Mouse (Mus musculus): ENCODE measurements around the gene Gm20388. TPM values are rescaled to one million over a fixed set of nuclear protein-coding genes. Genes with fewer than 3 reads are reported as not detected.
A peak's percentile ranks its signal among the peaks of the same experiment; 100 is the strongest.

The Gm20388 gene
- polyA plus RNA-seq, 1 experiment: not detected

DNA sequence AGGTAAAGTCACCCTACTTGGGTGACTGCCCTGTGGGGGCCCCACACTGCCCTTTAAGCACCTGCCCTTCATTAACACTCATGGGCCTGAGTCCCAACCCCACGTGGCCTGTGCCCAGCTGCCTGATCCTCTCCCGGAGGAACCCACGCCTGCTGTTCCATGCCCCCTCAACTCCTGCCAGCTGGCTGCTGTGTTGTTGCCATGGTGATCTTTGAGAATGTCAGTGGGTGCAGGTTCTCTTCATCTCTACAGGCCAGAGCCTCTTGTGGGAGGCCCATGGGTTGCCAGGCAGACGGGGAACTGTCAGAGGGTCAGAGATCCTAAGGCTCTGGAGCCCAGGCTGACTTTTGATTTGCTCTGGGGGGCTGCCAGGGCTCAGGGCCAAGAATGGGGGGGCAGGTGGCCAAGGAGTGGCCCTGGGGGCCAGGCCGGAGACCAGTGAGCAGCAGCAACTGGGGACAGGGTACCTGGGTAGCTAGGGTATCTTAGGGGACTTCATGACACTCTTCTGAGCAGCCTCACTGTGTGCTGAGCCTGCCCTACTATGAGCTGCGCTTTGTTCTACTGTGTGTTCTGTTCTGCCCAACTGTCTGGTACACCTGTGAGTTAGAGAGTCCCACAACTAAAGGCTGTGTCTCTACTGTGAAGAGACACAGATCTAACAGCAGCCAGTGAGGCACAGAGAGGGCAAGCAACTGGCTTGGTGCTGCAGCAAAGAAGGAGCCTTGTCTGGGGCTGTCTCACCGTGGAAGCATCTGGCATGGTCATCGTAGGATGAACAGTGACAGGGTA lies 381.9 kb downstream of the Gm20388 start:
- WGBS: 31% methylated on average over 8 of the region's 8 CpGs
- Histone ChIP-seq H3K4me3 (ENCODE audit: insufficient read depth, low read depth, low read length) (no peak overlapping the region), H3K4me1 (ENCODE audit: control insufficient read depth, insufficient read depth, low read length) (peaks cover 88% of the 10 kb centered on the region), H3K27ac (ENCODE audit: insufficient read depth, low read depth, low read length) (peak overlapping the region; percentile 84)
- TF ChIP-seq POLR2A (IDR thresholded peaks at IDR 0.05; ENCODE audit: insufficient read depth, low read depth, low read length): 0 out of 2 replicates have a peak, but pooled peaks have one; percentile 9
- no peak for TF ChIP-seq CTCF (IDR thresholded peaks at IDR 0.05; ENCODE audit: insufficient read depth, low read depth, low read length)

DNA sequence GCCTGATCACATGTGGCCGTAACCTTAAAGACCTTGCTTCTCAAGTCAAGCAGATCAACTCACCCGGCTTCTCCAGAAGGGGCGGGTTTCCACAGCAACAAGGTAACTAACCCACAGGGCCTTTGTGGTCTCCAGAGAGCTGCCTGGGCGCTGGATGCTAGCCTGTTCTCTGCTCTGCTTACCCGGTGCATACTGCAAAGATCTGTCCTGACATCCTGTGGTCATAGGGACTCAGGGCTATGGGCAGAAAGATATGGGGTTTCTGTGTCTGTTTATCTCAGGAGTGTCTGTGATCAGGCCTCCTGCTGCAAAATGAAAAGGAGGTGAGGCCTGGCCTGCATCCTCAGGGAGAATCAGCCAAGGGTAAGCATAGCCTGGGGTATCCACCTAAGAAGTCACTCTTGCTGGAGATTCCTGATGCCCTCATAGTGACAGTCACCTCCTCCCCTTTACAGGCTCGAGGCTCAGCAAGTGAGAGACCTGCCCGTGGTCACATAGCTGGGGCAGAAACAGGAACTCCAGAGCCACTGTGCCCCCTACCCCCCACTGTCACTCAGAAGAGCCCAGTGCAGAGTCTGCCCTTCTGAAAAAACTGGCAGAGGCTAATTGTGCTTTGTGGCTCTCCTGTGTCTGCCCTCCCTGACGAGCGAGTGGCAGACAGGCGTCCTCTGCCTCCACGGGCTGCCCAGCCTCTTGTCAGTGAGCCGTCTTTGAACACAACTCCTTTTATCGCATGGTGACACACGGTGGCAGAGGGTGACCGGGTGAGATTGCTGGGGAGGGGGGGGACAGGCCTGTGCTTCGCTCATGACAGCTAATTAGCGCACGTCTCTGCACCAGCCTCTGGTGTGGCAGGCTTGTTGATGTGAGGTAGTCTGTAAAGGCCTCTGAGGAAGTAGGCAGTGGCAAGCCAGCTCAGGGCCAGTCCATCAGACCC lies 383.0 kb downstream of the Gm20388 start:
- Histone ChIP-seq H3K27ac (ENCODE audit: insufficient read depth, low read depth, low read length) (peak overlapping the region; percentile 84), H3K4me1 (ENCODE audit: control insufficient read depth, insufficient read depth, low read length) (peaks cover 82% of the 10 kb centered on the region), H3K4me3 (ENCODE audit: insufficient read depth, low read depth, low read length) (no peak overlapping the region)
- 66% methylated on average over 18 of the region's 18 CpGs for WGBS
- no peak; the same call in 1 of the 2 replicates for TF ChIP-seq POLR2A (IDR thresholded peaks at IDR 0.05; ENCODE audit: insufficient read depth, low read depth, low read length)
- no peak for TF ChIP-seq CTCF (IDR thresholded peaks at IDR 0.05; ENCODE audit: insufficient read depth, low read depth, low read length)

DNA sequence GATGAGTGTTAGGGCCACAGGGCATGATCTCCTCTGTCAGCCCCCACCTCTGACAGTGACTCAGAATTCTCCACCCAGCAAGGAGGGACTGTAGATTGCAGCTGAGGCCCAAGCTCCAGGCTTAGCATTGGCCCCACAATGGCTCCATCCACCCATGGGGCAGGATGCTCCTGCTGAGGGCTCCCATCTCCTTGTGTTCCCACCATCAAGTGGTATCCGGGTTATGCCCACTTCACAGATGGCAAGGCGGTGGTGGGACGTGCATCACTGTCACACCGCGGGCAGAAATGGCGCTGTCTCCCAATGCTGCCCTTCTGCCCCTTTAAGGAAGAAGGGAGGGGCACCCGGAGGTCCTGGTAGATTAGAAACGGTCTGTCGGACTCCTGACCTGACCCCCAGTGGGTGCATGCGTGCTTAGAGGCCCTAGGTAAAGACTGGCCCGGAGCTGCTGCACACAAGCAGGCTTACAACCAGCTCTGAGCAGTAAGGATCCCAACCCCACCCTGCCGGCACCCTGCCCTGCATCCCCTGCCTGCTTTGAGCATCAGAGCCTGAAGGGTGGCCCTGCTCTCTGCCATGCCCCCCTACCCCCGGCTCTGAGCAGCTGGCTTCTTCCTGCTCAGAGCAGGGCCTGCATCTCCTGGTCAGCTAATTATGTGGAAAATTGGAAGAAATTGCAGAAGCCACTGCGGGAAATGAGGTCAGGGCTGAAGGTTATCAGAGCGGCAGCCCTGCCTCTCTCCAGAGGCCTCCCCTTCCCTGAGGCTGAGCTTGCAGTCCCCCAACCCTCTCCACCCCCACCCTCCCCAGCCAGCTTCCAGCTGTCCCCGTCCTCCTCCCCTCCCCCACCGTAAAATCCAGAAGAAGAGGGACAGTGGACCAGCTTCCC lies 384.6 kb downstream of the Gm20388 start:
- no peak overlapping the region for H3K4me3 ChIP-seq (ENCODE audit: insufficient read depth, low read depth, low read length)
- no peak for TF ChIP-seq POLR2A (IDR thresholded peaks at IDR 0.05; ENCODE audit: insufficient read depth, low read depth, low read length)
- no peak for TF ChIP-seq CTCF (IDR thresholded peaks at IDR 0.05; ENCODE audit: insufficient read depth, low read depth, low read length)
- H3K4me1 ChIP-seq (ENCODE audit: control insufficient read depth, insufficient read depth, low read length): peaks cover 80% of the 10 kb centered on the region
- H3K27ac ChIP-seq (ENCODE audit: insufficient read depth, low read depth, low read length): peak overlapping the region; percentile 53
- WGBS: 58% methylated on average over 16 of the region's 17 CpGs

DNA sequence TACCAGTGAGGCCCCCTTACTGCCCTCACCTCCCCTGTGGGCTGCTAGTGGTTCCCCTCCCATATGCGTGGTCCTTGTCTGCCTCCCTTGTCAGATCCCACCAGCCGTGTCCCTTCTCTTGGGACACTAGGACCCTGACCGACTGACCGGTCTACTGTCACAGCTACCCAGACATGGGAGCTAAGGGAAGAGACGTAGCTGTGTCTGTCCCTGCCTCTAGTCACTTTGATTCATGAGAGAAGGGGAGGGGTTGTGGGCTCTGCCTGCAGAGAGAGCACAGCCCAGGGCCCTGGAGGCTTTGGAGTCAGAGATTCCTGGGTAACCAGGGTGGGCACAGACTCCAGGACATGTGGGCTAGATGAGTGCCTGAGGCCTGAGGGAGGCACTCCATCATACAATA lies 386.4 kb downstream of the Gm20388 start:
- H3K4me3 ChIP-seq (ENCODE audit: insufficient read depth, low read depth, low read length): no peak overlapping the region
- peaks cover 75% of the 10 kb centered on the region for H3K4me1 ChIP-seq (ENCODE audit: control insufficient read depth, insufficient read depth, low read length)
- 68% methylated on average over 5 of the region's 5 CpGs for WGBS
- no peak for TF ChIP-seq CTCF (IDR thresholded peaks at IDR 0.05; ENCODE audit: insufficient read depth, low read depth, low read length)
- no peak for TF ChIP-seq POLR2A (IDR thresholded peaks at IDR 0.05; ENCODE audit: insufficient read depth, low read depth, low read length)
- H3K27ac ChIP-seq (ENCODE audit: insufficient read depth, low read depth, low read length): no peak overlapping the region

DNA sequence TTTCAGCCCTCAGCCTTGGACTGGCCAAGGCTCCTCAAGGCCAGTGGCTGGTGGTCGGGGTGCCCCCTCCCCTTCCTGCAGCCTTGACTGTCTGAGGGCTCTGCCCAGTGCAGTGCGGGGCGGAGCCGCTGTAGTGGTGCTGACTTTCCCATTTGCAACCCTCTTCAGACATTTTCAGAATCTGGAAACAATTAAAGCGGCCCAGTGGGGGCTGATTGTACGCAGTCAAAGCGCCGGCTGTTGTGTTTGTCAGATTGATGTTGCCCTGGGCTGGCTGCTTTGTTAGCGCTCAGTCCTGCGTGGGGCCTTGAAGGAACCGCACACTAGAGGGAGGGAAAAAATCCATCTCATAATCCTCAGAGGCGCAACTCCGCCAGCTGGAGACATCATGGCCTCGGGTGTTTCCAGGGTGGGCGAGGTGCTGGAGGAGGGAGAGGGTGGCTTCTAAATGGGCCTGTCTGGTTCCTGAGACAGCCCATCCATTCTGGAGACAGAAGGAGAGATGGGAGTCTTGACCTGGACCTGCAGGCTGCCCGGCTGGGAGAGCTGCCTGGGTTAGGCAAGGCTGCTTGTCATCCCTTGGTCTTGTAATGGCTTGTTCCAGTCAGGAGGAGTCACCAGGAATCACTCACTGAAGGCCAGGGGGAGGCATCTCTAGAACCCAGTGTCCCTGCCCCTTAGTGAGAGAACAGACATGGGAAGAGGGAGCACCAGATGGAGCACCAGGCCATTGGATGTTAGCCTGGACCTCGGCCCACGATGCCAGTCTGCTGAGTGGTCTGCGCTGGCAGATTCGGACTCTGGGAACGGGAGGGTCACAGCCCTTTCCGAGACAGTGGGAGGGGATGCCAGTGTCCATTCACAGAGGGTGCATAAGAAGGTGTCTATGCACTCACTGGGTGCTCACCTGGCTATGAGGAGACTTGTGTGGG lies 388.2 kb downstream of the Gm20388 start:
- no peak overlapping the region for H3K4me3 ChIP-seq (ENCODE audit: insufficient read depth, low read depth, low read length)
- peak overlapping the region; percentile 2; the same call in 1 of the 2 replicates for H3K27ac ChIP-seq (ENCODE audit: insufficient read depth, low read depth, low read length)
- WGBS: 53% methylated on average over 22 of the region's 22 CpGs
- TF ChIP-seq CTCF (IDR thresholded peaks at IDR 0.05; ENCODE audit: insufficient read depth, low read depth, low read length): no peak
- TF ChIP-seq POLR2A (IDR thresholded peaks at IDR 0.05; ENCODE audit: insufficient read depth, low read depth, low read length): no peak
- H3K4me1 ChIP-seq (ENCODE audit: control insufficient read depth, insufficient read depth, low read length): peaks cover 72% of the 10 kb centered on the region

DNA sequence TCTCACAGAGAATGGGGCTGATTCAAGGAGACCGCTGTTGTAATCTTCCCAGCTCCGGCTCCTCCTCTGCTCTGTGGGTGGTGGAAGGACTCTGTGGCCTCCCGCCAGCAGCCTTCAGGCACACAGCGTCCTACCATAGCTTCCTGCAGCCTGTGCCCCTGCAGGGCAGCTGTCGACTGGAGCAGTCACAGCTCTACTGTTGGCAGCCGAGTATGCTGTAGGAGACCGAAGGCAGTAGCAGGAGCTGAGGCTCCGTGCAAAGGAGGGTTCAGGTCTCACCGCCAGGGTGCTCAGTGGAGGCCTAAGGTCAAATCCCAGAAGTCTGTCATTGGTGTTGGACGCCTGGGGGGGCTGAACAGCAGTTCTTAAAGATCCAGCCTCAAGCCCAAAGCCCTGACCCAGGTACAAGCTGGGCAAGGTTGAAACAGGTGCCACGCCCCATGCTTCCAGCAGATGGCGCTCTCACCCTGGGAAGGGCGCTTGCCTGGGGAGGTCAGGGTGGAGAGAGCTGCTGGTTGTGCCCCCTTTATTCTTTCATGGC lies 390.0 kb downstream of the Gm20388 start:
- Histone ChIP-seq H3K27ac (ENCODE audit: insufficient read depth, low read depth, low read length) (peak overlapping the region; percentile 74), H3K4me1 (ENCODE audit: control insufficient read depth, insufficient read depth, low read length) (peaks cover 64% of the 10 kb centered on the region), H3K4me3 (ENCODE audit: insufficient read depth, low read depth, low read length) (no peak overlapping the region)
- 4% methylated on average over 13 of the region's 13 CpGs for WGBS
- TF ChIP-seq CTCF (IDR thresholded peaks at IDR 0.05; ENCODE audit: insufficient read depth, low read depth, low read length) (peak; percentile 98), POLR2A (IDR thresholded peaks at IDR 0.05; ENCODE audit: insufficient read depth, low read depth, low read length) (no peak)

DNA sequence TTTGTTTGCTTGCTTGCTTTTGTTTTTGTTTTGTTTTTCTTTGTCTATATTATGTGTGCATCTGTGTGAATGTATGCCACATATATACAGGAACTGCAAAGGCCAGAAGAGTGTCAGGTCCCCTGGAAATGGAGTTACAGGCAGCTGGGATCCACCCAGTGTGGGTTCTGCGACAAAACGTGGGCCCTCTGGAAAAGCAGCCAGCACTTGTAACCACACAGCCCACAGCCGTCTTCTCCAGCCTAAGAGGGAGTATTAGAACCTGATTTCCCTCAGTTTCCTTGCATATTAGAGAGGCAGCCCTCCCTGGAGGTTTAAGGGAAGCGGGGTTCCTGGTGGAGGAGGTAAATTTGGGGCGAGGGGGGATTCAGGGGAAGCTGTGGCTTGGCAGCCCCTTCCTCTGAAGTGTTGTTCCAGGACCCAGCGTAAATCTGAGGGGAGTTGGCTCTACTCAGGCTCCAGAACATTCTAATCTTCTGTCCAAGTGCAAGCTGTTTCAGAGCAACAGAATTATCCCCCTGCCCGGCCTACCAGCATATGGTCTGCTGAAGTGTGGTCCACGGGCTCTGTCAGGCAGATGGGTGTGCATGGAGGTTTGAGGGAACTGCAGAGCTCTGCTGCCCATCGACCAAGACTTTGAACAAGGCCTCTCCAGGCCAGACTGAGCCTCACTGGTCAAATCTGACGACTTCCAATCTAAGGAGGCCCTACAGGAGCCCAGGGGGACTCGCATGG lies 392.5 kb downstream of the Gm20388 start:
- Histone ChIP-seq H3K4me3 (ENCODE audit: insufficient read depth, low read depth, low read length) (no peak overlapping the region), H3K27ac (ENCODE audit: insufficient read depth, low read depth, low read length) (peak overlapping the region; percentile 88), H3K4me1 (ENCODE audit: control insufficient read depth, insufficient read depth, low read length) (peaks cover 72% of the 10 kb centered on the region)
- WGBS: 54% methylated on average over 11 of the region's 11 CpGs
- TF ChIP-seq POLR2A (IDR thresholded peaks at IDR 0.05; ENCODE audit: insufficient read depth, low read depth, low read length) (no peak), CTCF (IDR thresholded peaks at IDR 0.05; ENCODE audit: insufficient read depth, low read depth, low read length) (no peak)

All from olfactory bulb, adult 2 months (tissue).